Mouse (Mus musculus): ENCODE measurements at regions not wholly inside any gene's neighbourhood (a gene's known extent, or its start where the extent isn't known, plus 50 kb on each side); places are given as distances from the start of the nearest gene placed in this dataset.
A peak's percentile ranks its signal among the peaks of the same experiment; 100 is the strongest.

- ATAC-seq (ENCODE audit: low FRiP score, low TSS enrichment) (no peak), DNase-seq (ENCODE audit: low spot score) (no peak)
- Histone ChIP-seq H3K27me3 (ENCODE audit: control insufficient read depth, insufficient read depth, low read length) (no peaks in the 10 kb centered on the region), H3K4me2 (replicated peaks; ENCODE audit: low read depth) (no peak overlapping the region), H3K4me1 (replicated peaks; ENCODE audit: control insufficient read depth, insufficient read depth) (no peaks in the 10 kb centered on the region), H3K27ac (replicated peaks) (no peak overlapping the region), H3K4me3 (ENCODE audit: low read depth, low read length) (no peak overlapping the region), H3K36me3 (ENCODE audit: control insufficient read depth, insufficient read depth, low read length) (no peaks in the 10 kb centered on the region), H3K9ac (ENCODE audit: low read length) (no peak overlapping the region), H3K9me3 (ENCODE audit: control insufficient read depth, low read length) (no peaks in the 10 kb centered on the region)
- 40% methylated on average over 7 of the region's 7 CpGs for WGBS
- no peak for TF ChIP-seq EP300 (optimal IDR thresholded peaks at IDR 0.05)
- peak; percentile 73 for TF ChIP-seq CTCF (IDR thresholded peaks at IDR 0.05; ENCODE audit: low read depth)
These were observed 110.0 kb downstream of the Zfp326 start for GRCm38 (mm10) chr5:105986401-105986800.

GRCm38 (mm10) chr5:105983131-105983530 is 106.8 kb downstream of the Zfp326 start:
- H3K27ac ChIP-seq (replicated peaks): no peak overlapping the region
- WGBS: 56% methylated on average over 5 of the region's 5 CpGs
- H3K9me3 ChIP-seq (ENCODE audit: control insufficient read depth, low read length): no peaks in the 10 kb centered on the region
- TF ChIP-seq CTCF (IDR thresholded peaks at IDR 0.05; ENCODE audit: low read depth) (no peak), EP300 (optimal IDR thresholded peaks at IDR 0.05) (no peak)
- ATAC-seq (ENCODE audit: low FRiP score, low TSS enrichment) (no peak), DNase-seq (ENCODE audit: low spot score) (no peak)
- no peaks in the 10 kb centered on the region for H3K4me1 ChIP-seq (replicated peaks; ENCODE audit: control insufficient read depth, insufficient read depth)
- H3K9ac ChIP-seq (ENCODE audit: low read length): no peak overlapping the region
- H3K4me3 ChIP-seq (ENCODE audit: low read depth, low read length): no peak overlapping the region
- H3K27me3 ChIP-seq (ENCODE audit: control insufficient read depth, insufficient read depth, low read length): no peaks in the 10 kb centered on the region
- H3K36me3 ChIP-seq (ENCODE audit: control insufficient read depth, insufficient read depth, low read length): no peaks in the 10 kb centered on the region
- no peak overlapping the region for H3K4me2 ChIP-seq (replicated peaks; ENCODE audit: low read depth)

GRCm38 (mm10) chr5:105976746-105977145 is 100.4 kb downstream of the Zfp326 start:
- Histone ChIP-seq H3K9ac (ENCODE audit: low read length) (no peak overlapping the region), H3K36me3 (ENCODE audit: control insufficient read depth, insufficient read depth, low read length) (no peaks in the 10 kb centered on the region), H3K4me3 (ENCODE audit: low read depth, low read length) (no peak overlapping the region), H3K4me1 (replicated peaks; ENCODE audit: control insufficient read depth, insufficient read depth) (no peaks in the 10 kb centered on the region), H3K27me3 (ENCODE audit: control insufficient read depth, insufficient read depth, low read length) (no peaks in the 10 kb centered on the region), H3K4me2 (replicated peaks; ENCODE audit: low read depth) (no peak overlapping the region), H3K27ac (replicated peaks) (no peak overlapping the region), H3K9me3 (ENCODE audit: control insufficient read depth, low read length) (no peaks in the 10 kb centered on the region)
- WGBS: 44% methylated on average over 5 of the region's 5 CpGs
- no peak for ATAC-seq (ENCODE audit: low FRiP score, low TSS enrichment)
- DNase-seq (ENCODE audit: low spot score): no peak
- TF ChIP-seq CTCF (IDR thresholded peaks at IDR 0.05; ENCODE audit: low read depth) (no peak), EP300 (optimal IDR thresholded peaks at IDR 0.05) (no peak)

- Histone ChIP-seq H3K27ac (replicated peaks) (no peak overlapping the region), H3K36me3 (ENCODE audit: control insufficient read depth, insufficient read depth, low read length) (no peaks in the 10 kb centered on the region), H3K4me1 (replicated peaks; ENCODE audit: control insufficient read depth, insufficient read depth) (no peaks in the 10 kb centered on the region), H3K9me3 (ENCODE audit: control insufficient read depth, low read length) (no peaks in the 10 kb centered on the region), H3K9ac (ENCODE audit: low read length) (no peak overlapping the region), H3K27me3 (ENCODE audit: control insufficient read depth, insufficient read depth, low read length) (no peaks in the 10 kb centered on the region), H3K4me3 (ENCODE audit: low read depth, low read length) (no peak overlapping the region), H3K4me2 (replicated peaks; ENCODE audit: low read depth) (no peak overlapping the region; the same call in 1 of the 2 replicates)
- ATAC-seq (ENCODE audit: low FRiP score, low TSS enrichment) (no peak), DNase-seq (ENCODE audit: low spot score) (no peak)
- TF ChIP-seq EP300 (optimal IDR thresholded peaks at IDR 0.05) (no peak), CTCF (IDR thresholded peaks at IDR 0.05; ENCODE audit: low read depth) (no peak)
- WGBS: 54% methylated on average over 5 of the region's 5 CpGs
These were observed 99.7 kb downstream of the Zfp326 start for GRCm38 (mm10) chr5:105976076-105976475.

- 43% methylated on average over 21 of the region's 21 CpGs for WGBS
These were observed 99.1 kb downstream of the Zfp326 start for GRCm38 (mm10) chr5:105975275-105976011.

GRCm38 (mm10) chr5:105974576-105975177 is 98.3 kb downstream of the Zfp326 start:
- Histone ChIP-seq H3K4me2 (replicated peaks; ENCODE audit: low read depth) (no peak overlapping the region), H3K9ac (ENCODE audit: low read length) (no peak overlapping the region), H3K9me3 (ENCODE audit: control insufficient read depth, low read length) (no peaks in the 10 kb centered on the region), H3K4me1 (replicated peaks; ENCODE audit: control insufficient read depth, insufficient read depth) (no peaks in the 10 kb centered on the region), H3K36me3 (ENCODE audit: control insufficient read depth, insufficient read depth, low read length) (no peaks in the 10 kb centered on the region), H3K27me3 (ENCODE audit: control insufficient read depth, insufficient read depth, low read length) (no peaks in the 10 kb centered on the region), H3K4me3 (ENCODE audit: low read depth, low read length) (no peak overlapping the region), H3K27ac (replicated peaks) (no peak overlapping the region)
- TF ChIP-seq EP300 (optimal IDR thresholded peaks at IDR 0.05): no peak
- no peak for TF ChIP-seq CTCF (IDR thresholded peaks at IDR 0.05; ENCODE audit: low read depth)
- 70% methylated on average over 18 of the region's 18 CpGs for WGBS
- no peak for ATAC-seq (ENCODE audit: low FRiP score, low TSS enrichment)
- no peak for DNase-seq (ENCODE audit: low spot score)

More at GRCm38 (mm10) chr5:105975275-105976011, 99.1 kb downstream of the Zfp326 start:
- ATAC-seq (ENCODE audit: low FRiP score, low TSS enrichment): no peak
- TF ChIP-seq CTCF (IDR thresholded peaks at IDR 0.05; ENCODE audit: low read depth) (no peak), EP300 (optimal IDR thresholded peaks at IDR 0.05) (no peak)
- H3K27ac ChIP-seq (replicated peaks): no peak overlapping the region
- H3K4me3 ChIP-seq (ENCODE audit: low read depth, low read length): no peak overlapping the region
- no peak for DNase-seq (ENCODE audit: low spot score)
- H3K27me3 ChIP-seq (ENCODE audit: control insufficient read depth, insufficient read depth, low read length): no peaks in the 10 kb centered on the region
- H3K4me1 ChIP-seq (replicated peaks; ENCODE audit: control insufficient read depth, insufficient read depth): no peaks in the 10 kb centered on the region
- H3K4me2 ChIP-seq (replicated peaks; ENCODE audit: low read depth): no peak overlapping the region; the same call in 1 of the 2 replicates
- H3K9ac ChIP-seq (ENCODE audit: low read length): no peak overlapping the region
- H3K9me3 ChIP-seq (ENCODE audit: control insufficient read depth, low read length): no peaks in the 10 kb centered on the region
- no peaks in the 10 kb centered on the region for H3K36me3 ChIP-seq (ENCODE audit: control insufficient read depth, insufficient read depth, low read length)
